Mouse (Mus musculus): Measurements from ENCODE around the gene Ccdc174.

The Ccdc174 gene

GRCm38 (mm10) chr6:91931231-91931630, 53.4 kb downstream of the Ccdc174 start:
- no peak for DNase-seq

DNA sequence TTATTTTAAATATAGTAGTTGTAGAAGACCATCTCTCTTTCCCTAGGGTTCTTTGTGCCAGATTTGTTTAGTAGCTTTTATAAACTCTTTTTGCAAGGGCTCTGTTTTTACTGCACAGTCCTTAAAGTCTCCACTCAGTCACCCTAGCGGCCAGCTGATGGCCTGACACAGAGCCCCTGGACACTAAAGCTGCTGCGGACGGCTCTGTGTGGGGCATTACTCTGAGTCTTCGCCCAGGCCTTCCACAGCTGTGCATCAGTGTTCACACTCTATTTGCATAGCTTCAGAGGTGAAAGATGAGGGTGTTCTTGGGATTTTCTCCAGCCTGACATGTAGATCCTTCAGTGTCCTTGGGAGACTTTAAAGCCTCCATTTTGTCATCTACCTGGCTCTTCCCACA, 60.6 kb downstream of the Ccdc174 start:
- DNase-seq, result no peak

GRCm38 (mm10) chr6:91948426-91948825, 70.6 kb downstream of the Ccdc174 start:
- no peak for DNase-seq
